19 mouse cellular contexts compared by ENCODE assay signal in the genomic region with DNA sequence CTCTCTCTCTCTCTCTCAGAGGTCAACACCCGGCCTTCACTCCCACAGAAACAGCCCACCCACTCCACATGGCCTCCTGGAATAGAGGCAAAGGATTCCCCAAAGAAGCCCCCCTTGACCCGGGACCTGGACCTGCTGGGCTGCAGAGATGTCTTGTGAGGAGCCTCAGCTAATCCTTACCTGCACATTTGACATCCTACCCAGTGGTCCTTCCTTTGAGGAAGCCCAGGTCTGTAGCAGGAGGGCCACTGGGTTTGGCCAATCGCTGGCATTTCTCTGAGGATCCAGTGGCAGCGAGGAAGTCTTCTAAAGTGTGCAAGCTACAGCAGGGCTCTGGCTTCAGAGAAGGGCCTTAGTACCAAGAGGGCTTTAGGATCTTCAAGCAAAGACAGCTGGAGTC. TPM values are rescaled to one million over a fixed set of nuclear protein-coding genes. Genes with fewer than 3 reads are reported as not detected.
"Had no signal": no experiment of that assay in that cellular context is flagged by ENCODE, and none has a peak within 500 bp of the region (broad histone marks: within the 10 kb centered on the region; RNA-seq: fewer than 3 reads in every experiment).

No protein-coding gene starts in this region.

- H3K27ac ChIP-seq: lung, embryonic 15.5 days; midbrain, embryonic 13.5 days; midbrain, embryonic 15.5 days; neural tube, embryonic 12.5 days; stomach, embryonic 15.5 days; stomach, postnatal 0 days had no signal

- H3K36me3 ChIP-seq: lung, embryonic 15.5 days; midbrain, embryonic 13.5 days; midbrain, embryonic 15.5 days; neural tube, embryonic 12.5 days; stomach, embryonic 15.5 days had no signal

- H3K4me3 ChIP-seq: lung, embryonic 15.5 days; midbrain, embryonic 13.5 days; midbrain, embryonic 15.5 days; neural tube, embryonic 12.5 days; stomach, embryonic 15.5 days had no signal

- H3K27me3 ChIP-seq: midbrain, embryonic 13.5 days; midbrain, embryonic 15.5 days; neural tube, embryonic 12.5 days; stomach, embryonic 15.5 days had no signal

- DNase-seq: liver, postnatal 0 days; lung, adult 2 months; right cerebral cortex, postnatal 14 days; thymus, adult 2 months; thymus, postnatal 25 days; thymus, postnatal 4 days had no signal

- H3K4me1 ChIP-seq: stomach, embryonic 15.5 days had no signal

RNA-seq across cellular contexts. Expression of gene Eps8l3, which starts 48.0 kb away (rescaled TPM):
- total RNA-seq: megakaryocyte, adult 5-6 weeks; megakaryocyte-erythroid progenitor cell, adult 5-6 weeks; neutrophil, adult 5-6 weeks had no signal
- polyA plus RNA-seq: liver, postnatal 0 days; lung, adult 2 months; lung, embryonic 15.5 days; lung, postnatal 0 days; midbrain, embryonic 11.5 days; midbrain, embryonic 13.5 days; neural tube, embryonic 12.5 days; neural tube, embryonic 14.5 days; urinary bladder, adult 2 months had no signal
